Mouse (Mus musculus): ENCODE measurements around the gene Parva.
A peak's percentile ranks its signal among the peaks of the same experiment; 100 is the strongest.

The Parva gene

DNA sequence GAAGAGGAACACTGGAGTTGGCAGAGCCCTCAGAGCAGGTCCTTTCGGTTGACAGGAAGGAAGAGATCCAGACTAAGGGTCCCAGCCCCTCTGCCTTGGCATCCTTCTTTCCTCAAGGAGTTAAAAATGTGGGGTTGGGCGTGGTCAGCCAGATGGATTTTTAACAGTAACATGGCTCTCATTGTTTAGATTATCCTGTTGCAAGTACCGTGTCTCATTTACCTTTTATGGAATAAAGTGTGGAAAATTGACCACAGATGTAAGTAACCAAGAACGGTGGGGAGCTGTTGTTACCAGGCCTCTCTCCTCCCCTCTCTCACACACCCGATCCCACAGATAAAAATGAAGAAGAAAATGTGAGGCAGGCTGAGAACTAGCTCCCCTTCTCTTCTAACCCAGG, 75.5 kb downstream of the Parva start:
- peaks cover 35% of the 10 kb centered on the region for H3K4me1 ChIP-seq (replicated peaks; ENCODE audit: low read depth, low read length)
- H3K9me3 ChIP-seq (ENCODE audit: low read length) = no peaks in the 10 kb centered on the region
- TF ChIP-seq NANOG (IDR thresholded peaks at IDR 0.05; ENCODE audit: borderline replicate concordance, low read length) = no peak
- TF ChIP-seq CTCF (conservative IDR thresholded peaks at IDR 0.05; ENCODE audit: low read length) = no peak
- no peak for TF ChIP-seq POU5F1 (IDR thresholded peaks at IDR 0.05; ENCODE audit: borderline replicate concordance, low read length)

DNA sequence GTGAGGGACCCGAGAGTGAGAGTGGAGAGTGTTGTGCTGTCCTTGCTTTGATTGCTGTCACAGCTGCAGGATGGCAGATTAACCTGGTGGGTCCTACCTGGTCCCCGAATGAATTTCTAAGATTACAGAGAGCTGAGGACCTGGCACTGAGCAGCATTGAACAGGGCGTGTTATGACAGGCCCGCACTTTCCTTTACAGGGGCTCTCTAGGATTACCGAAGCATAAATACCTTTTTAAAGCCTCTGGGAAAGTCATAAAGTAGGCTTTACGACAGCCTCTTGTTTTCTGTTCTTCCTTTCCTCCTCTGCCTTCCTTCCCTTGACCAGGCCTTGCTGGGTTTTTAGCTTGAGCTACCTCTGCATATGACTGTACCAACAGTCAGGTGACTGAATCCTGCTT, 76.1 kb downstream of the Parva start:
- peaks cover 20% of the 10 kb centered on the region for H3K27me3 ChIP-seq (ENCODE audit: insufficient read depth, low read length)
- H3K4me1 ChIP-seq (replicated peaks; ENCODE audit: low read depth, low read length) = peaks cover 35% of the 10 kb centered on the region
- no peak for TF ChIP-seq CTCF (conservative IDR thresholded peaks at IDR 0.05; ENCODE audit: low read length)
- TF ChIP-seq NANOG (IDR thresholded peaks at IDR 0.05; ENCODE audit: borderline replicate concordance, low read length) = no peak
- TF ChIP-seq POU5F1 (IDR thresholded peaks at IDR 0.05; ENCODE audit: borderline replicate concordance, low read length) = no peak
- H3K9me3 ChIP-seq (ENCODE audit: low read length) = no peaks in the 10 kb centered on the region
- peak overlapping the region; percentile 35 for H3K4me3 ChIP-seq (replicated peaks; ENCODE audit: low read length)
- H3K36me3 ChIP-seq (ENCODE audit: insufficient read depth, low read length) = no peaks in the 10 kb centered on the region

More for the DNA sequence above, 75.5 kb downstream of the Parva start:
- H3K36me3 ChIP-seq (ENCODE audit: insufficient read depth, low read length) = no peaks in the 10 kb centered on the region
- H3K4me3 ChIP-seq (replicated peaks; ENCODE audit: low read length) = peak overlapping the region; percentile 35
- H3K27me3 ChIP-seq (ENCODE audit: insufficient read depth, low read length) = peaks cover 15% of the 10 kb centered on the region

DNA sequence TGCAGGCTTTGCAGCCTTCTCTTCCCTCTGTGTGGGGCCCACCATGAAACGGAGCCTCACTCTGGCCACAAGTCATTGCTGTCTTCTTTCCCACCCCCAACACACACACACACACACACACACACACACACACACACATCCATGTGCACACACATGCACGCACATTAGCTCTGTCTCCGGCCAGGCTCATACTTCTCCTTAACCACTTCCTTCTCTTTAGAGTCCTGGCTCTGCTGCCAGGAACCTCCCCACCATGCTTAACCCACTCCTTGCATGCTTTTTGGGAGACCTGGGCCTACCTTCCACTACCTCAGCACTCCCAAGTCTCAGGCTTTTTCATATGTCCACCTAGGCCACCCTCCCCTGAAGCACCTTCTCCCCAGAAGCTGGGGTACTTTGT, 76.6 kb downstream of the Parva start:
- TF ChIP-seq POU5F1 (IDR thresholded peaks at IDR 0.05; ENCODE audit: borderline replicate concordance, low read length) (no peak), NANOG (IDR thresholded peaks at IDR 0.05; ENCODE audit: borderline replicate concordance, low read length) (no peak), CTCF (conservative IDR thresholded peaks at IDR 0.05; ENCODE audit: low read length) (no peak)
- Histone ChIP-seq H3K36me3 (ENCODE audit: insufficient read depth, low read length) (no peaks in the 10 kb centered on the region), H3K27me3 (ENCODE audit: insufficient read depth, low read length) (peaks cover 20% of the 10 kb centered on the region), H3K4me1 (replicated peaks; ENCODE audit: low read depth, low read length) (peaks cover 35% of the 10 kb centered on the region), H3K9me3 (ENCODE audit: low read length) (no peaks in the 10 kb centered on the region), H3K4me3 (replicated peaks; ENCODE audit: low read length) (peak overlapping the region; percentile 35; the same call in 1 of the 2 replicates)

DNA sequence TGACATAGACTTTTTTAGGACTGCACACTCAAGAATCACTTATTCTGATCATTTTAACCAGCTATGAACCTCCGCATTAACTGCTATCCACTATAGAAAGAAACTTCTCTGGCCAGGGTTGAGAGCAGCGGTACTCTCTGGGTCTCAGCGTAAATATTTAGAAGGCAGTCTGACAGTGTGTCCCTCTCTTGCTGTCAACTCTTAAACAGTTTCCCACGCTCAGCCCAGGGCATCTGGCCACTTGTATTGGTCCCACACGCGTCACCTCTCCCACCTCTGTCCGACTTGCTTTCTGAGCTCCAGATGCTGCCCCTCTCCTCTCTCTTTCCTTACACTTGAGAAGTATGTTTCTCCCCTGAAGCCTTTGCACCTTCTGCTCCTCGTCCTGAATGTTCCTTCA, 81.8 kb downstream of the Parva start:
- no peaks in the 10 kb centered on the region for H3K9me3 ChIP-seq (ENCODE audit: low read length)
- H3K4me1 ChIP-seq (replicated peaks; ENCODE audit: low read depth, low read length) = peaks cover 2% of the 10 kb centered on the region; the same call in 1 of the 2 replicates
- no peak overlapping the region for H3K4me3 ChIP-seq (replicated peaks; ENCODE audit: low read length)
- H3K36me3 ChIP-seq (ENCODE audit: insufficient read depth, low read length) = no peaks in the 10 kb centered on the region
- TF ChIP-seq POU5F1 (IDR thresholded peaks at IDR 0.05; ENCODE audit: borderline replicate concordance, low read length) (no peak), NANOG (IDR thresholded peaks at IDR 0.05; ENCODE audit: borderline replicate concordance, low read length) (no peak), CTCF (conservative IDR thresholded peaks at IDR 0.05; ENCODE audit: low read length) (no peak)
- H3K27me3 ChIP-seq (ENCODE audit: insufficient read depth, low read length) = peaks cover 12% of the 10 kb centered on the region; the same call in 1 of the 2 replicates

DNA sequence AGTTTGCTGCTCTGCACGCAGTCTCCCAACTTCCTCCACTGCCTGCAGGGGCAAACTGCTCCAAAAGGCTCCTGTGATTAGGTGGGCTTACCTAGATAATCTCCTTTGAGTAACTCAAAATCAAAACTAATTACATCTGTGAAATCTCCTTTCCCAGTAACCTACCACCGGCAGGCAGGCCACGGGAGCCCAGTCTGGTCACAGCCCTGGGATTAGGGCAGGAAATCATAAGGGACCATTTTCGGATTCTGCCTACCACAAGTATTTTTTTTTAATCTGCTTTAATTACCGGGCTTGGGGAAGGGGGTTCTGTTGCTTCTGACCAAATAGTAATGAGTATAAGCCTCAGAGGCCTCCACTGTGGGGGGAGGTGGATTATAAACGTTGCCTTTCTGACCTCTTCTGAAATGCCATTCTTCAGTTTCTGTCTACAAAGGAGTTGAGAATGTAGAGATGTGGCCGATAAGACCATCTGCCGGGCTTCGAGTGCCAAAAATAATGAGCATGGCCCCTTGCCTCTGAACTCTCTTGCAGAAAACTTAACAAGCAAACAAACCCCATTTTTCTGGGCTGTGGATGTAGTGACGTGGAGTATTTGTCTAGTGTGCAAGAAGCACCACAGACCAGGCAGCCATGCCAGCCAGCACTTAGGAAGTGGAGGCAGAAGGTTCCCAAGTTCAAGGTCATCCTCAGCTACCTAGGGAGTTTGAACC, 83.2 kb downstream of the Parva start:
- H3K9me3 ChIP-seq (ENCODE audit: low read length) = no peaks in the 10 kb centered on the region
- peaks cover 12% of the 10 kb centered on the region; the same call in 1 of the 2 replicates for H3K27me3 ChIP-seq (ENCODE audit: insufficient read depth, low read length)
- no peak overlapping the region for H3K4me3 ChIP-seq (replicated peaks; ENCODE audit: low read length)
- peaks cover 2% of the 10 kb centered on the region; the same call in 1 of the 2 replicates for H3K4me1 ChIP-seq (replicated peaks; ENCODE audit: low read depth, low read length)
- no peak for TF ChIP-seq CTCF (conservative IDR thresholded peaks at IDR 0.05; ENCODE audit: low read length)
- no peak for TF ChIP-seq NANOG (IDR thresholded peaks at IDR 0.05; ENCODE audit: borderline replicate concordance, low read length)
- TF ChIP-seq POU5F1 (IDR thresholded peaks at IDR 0.05; ENCODE audit: borderline replicate concordance, low read length) = no peak
- H3K36me3 ChIP-seq (ENCODE audit: insufficient read depth, low read length) = no peaks in the 10 kb centered on the region

DNA sequence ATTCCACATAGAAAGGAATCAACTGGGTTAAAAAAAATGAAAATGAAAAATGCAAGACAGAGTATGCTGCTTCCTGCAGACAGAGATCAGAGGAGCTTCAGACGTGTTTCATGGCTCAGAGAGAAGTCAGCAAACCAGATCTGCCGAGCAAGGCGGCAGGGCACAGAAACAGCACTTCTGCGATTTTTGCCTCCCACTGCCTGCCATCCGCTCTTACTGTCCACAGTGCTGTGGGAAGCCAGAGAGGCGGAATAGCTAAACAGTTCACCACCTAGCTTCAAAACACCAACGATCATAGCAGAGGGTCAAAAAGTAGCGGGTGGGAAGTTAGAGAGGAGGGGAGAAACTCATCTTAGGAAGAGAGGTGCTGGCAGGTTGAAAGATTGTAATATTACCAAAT, 84.0 kb downstream of the Parva start:
- peaks cover 2% of the 10 kb centered on the region; the same call in 1 of the 2 replicates for H3K4me1 ChIP-seq (replicated peaks; ENCODE audit: low read depth, low read length)
- peaks cover 12% of the 10 kb centered on the region; the same call in 1 of the 2 replicates for H3K27me3 ChIP-seq (ENCODE audit: insufficient read depth, low read length)
- no peaks in the 10 kb centered on the region for H3K9me3 ChIP-seq (ENCODE audit: low read length)
- TF ChIP-seq CTCF (conservative IDR thresholded peaks at IDR 0.05; ENCODE audit: low read length) (no peak), NANOG (IDR thresholded peaks at IDR 0.05; ENCODE audit: borderline replicate concordance, low read length) (no peak), POU5F1 (IDR thresholded peaks at IDR 0.05; ENCODE audit: borderline replicate concordance, low read length) (no peak)
- H3K4me3 ChIP-seq (replicated peaks; ENCODE audit: low read length) = no peak overlapping the region
- no peaks in the 10 kb centered on the region for H3K36me3 ChIP-seq (ENCODE audit: insufficient read depth, low read length)

DNA sequence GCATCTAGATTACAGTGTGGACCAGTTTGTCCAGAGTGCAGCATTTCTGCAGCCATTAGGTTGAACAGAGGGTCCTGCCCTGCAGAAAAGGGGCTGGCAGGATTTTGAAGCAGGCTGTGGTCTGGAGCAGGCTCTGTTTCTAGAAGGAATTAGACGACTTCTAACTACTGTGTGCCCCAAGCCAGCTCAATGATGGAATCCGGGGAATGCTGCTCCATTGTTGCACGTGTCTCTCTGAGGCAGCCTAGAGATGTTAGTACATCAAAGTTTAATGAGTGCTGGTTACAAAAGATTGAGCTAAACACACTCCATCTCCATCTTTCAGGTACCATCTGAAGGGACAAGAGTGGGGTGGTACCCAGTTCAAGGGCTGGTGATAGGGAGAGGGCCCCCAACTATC, 85.0 kb downstream of the Parva start:
- H3K9me3 ChIP-seq (ENCODE audit: low read length) = no peaks in the 10 kb centered on the region
- no peak for TF ChIP-seq POU5F1 (IDR thresholded peaks at IDR 0.05; ENCODE audit: borderline replicate concordance, low read length)
- peaks cover 10% of the 10 kb centered on the region; the same call in 1 of the 2 replicates for H3K27me3 ChIP-seq (ENCODE audit: insufficient read depth, low read length)
- H3K4me1 ChIP-seq (replicated peaks; ENCODE audit: low read depth, low read length) = peaks cover 2% of the 10 kb centered on the region; the same call in 1 of the 2 replicates
- no peak overlapping the region for H3K4me3 ChIP-seq (replicated peaks; ENCODE audit: low read length)
- H3K36me3 ChIP-seq (ENCODE audit: insufficient read depth, low read length) = no peaks in the 10 kb centered on the region

DNA sequence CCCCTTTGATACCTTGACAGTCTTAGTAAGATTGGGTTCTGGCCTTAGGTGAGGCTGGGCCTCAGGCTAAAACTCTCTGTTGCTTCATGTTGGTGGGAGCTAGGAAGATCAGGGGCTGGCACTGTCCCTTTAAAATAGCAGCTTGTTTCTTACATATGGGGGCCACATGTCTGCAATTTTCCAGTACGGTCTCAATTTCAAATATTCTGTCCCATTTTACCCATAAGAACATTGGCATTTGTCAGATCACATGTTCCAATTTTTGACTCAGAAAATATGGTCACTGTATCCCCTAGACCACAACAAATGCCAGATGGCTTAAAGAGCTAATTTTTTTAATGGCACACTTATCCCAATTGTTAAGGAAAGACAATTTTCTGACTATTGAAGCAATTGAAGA, 85.6 kb downstream of the Parva start:
- Histone ChIP-seq H3K36me3 (ENCODE audit: insufficient read depth, low read length) (no peaks in the 10 kb centered on the region), H3K4me3 (replicated peaks; ENCODE audit: low read length) (no peak overlapping the region), H3K9me3 (ENCODE audit: low read length) (no peaks in the 10 kb centered on the region), H3K27me3 (ENCODE audit: insufficient read depth, low read length) (peaks cover 4% of the 10 kb centered on the region; the same call in 1 of the 2 replicates), H3K4me1 (replicated peaks; ENCODE audit: low read depth, low read length) (peaks cover 2% of the 10 kb centered on the region; the same call in 1 of the 2 replicates)
- no peak for TF ChIP-seq POU5F1 (IDR thresholded peaks at IDR 0.05; ENCODE audit: borderline replicate concordance, low read length)
- no peak for TF ChIP-seq NANOG (IDR thresholded peaks at IDR 0.05; ENCODE audit: borderline replicate concordance, low read length)
- no peak for TF ChIP-seq CTCF (conservative IDR thresholded peaks at IDR 0.05; ENCODE audit: low read length)
